Mouse (Mus musculus) forebrain, embryonic 10.5 days (tissue): ENCODE results near the gene Acap2. TPM values are rescaled to one million over a fixed set of nuclear protein-coding genes. Genes with fewer than 3 reads are reported as not detected.

ENCODE experiments used
- DNase-seq: peaks from one replicate; pipeline ENCODE4 v3.0.0-alpha.2; 2017; ENCODE audit warnings: low spot score; ENCODE audit errors: extremely low spot score
- H3K27ac ChIP-seq: fragments of 300-500 bp; sonication (generic); 2 replicates; pipeline ENCODE4 v1.5.1; 2016; ENCODE audit warnings: mild to moderate bottlenecking
- H3K27me3 ChIP-seq: fragments of 300-500 bp; sonication (generic); 2 replicates; pipeline ENCODE4 v1.6.1; 2016; ENCODE audit warnings: mild to moderate bottlenecking; ENCODE audit not compliant: poor library complexity, severe bottlenecking
- H3K36me3 ChIP-seq: fragments of 300-500 bp; sonication (generic); replicated peaks from 2 replicates; pipeline ENCODE4 v1.6.1; 2016; ENCODE audit warnings: mild to moderate bottlenecking, moderate library complexity
- H3K4me1 ChIP-seq: fragments of 300-500 bp; sonication (generic); 2 replicates; pipeline ENCODE4 v1.6.1; 2016
- H3K4me3 ChIP-seq: fragments of 300-500 bp; sonication (generic); 2 replicates; pipeline ENCODE4 v1.5.1; 2016; ENCODE audit warnings: mild to moderate bottlenecking, moderate library complexity
- H3K9me3 ChIP-seq: fragments of 300-500 bp; sonication (generic); 2 replicates; pipeline ENCODE4 v1.6.1; 2016; ENCODE audit warnings: mild to moderate bottlenecking, moderate library complexity
- WGBS: fragments of 180-500 bp; shearing (Covaris S2); methylation state at CpG from one replicate; pipeline ENCODE4 v1.1.7; 2016; 5-methylcytosine and 5-hydroxymethylcytosine counted together
- polyA plus RNA-seq: library from polyadenylated mRNA; unstranded; fragments of >200 nt; fragmentation: Nextera tagmentation; extraction: Ambion mirVana; gene quantifications from 2 replicates; pipeline ENCODE4 v1.2.1, GENCODE M21; 2016

The Acap2 gene
- polyA plus RNA-seq, 1 experiment from 2014 or later: 18.4 TPM

GRCm38 (mm10) chr16:31199926-31200789 is 887 bp downstream of the Acap2 start:
- Histone ChIP-seq H3K27ac (peak overlapping the region; percentile 91), H3K9me3 (no peaks in the 10 kb centered on the region), H3K36me3 (no peaks in the 10 kb centered on the region), H3K4me3 (peak overlapping the region; percentile 91), H3K4me1 (peaks cover 37% of the 10 kb centered on the region), H3K27me3 (no peaks in the 10 kb centered on the region)
- peak; percentile 61 for DNase-seq
- under 1% methylated on average over 56 of the region's 56 CpGs for whole genome bisulfite sequencing

GRCm38 (mm10) chr16:31199591-31199925 is 1.5 kb downstream of the Acap2 start:
- Histone ChIP-seq H3K27ac (peak overlapping the region; percentile 91), H3K27me3 (no peaks in the 10 kb centered on the region), H3K36me3 (no peaks in the 10 kb centered on the region), H3K4me1 (peaks cover 37% of the 10 kb centered on the region), H3K9me3 (no peaks in the 10 kb centered on the region), H3K4me3 (peak overlapping the region; percentile 91)
- no peak for DNase-seq
- WGBS: 13% methylated on average over 14 of the region's 14 CpGs

GRCm38 (mm10) chr16:31196971-31197370 is 4.1 kb downstream of the Acap2 start:
- Histone ChIP-seq H3K4me1 (peaks cover 43% of the 10 kb centered on the region), H3K27me3 (no peaks in the 10 kb centered on the region), H3K36me3 (no peaks in the 10 kb centered on the region), H3K9me3 (no peaks in the 10 kb centered on the region), H3K4me3 (no peak overlapping the region), H3K27ac (no peak overlapping the region)
- WGBS: 74% methylated on average over 3 of the region's 3 CpGs
- no peak for DNase-seq

GRCm38 (mm10) chr16:31192526-31192925 is 8.5 kb downstream of the Acap2 start:
- Histone ChIP-seq H3K27me3 (no peaks in the 10 kb centered on the region), H3K27ac (no peak overlapping the region), H3K4me1 (peaks cover 16% of the 10 kb centered on the region), H3K9me3 (no peaks in the 10 kb centered on the region), H3K4me3 (no peak overlapping the region), H3K36me3 (no peaks in the 10 kb centered on the region)
- DNase-seq: no peak
- WGBS: 87% methylated on average over 3 of the region's 3 CpGs

- Histone ChIP-seq H3K4me3 (no peak overlapping the region), H3K36me3 (no peaks in the 10 kb centered on the region), H3K4me1 (peaks cover 16% of the 10 kb centered on the region), H3K9me3 (no peaks in the 10 kb centered on the region), H3K27me3 (no peaks in the 10 kb centered on the region), H3K27ac (no peak overlapping the region)
- DNase-seq: no peak
- WGBS: 70% methylated on average over 6 of the region's 6 CpGs
These were observed 9.2 kb downstream of the Acap2 start for GRCm38 (mm10) chr16:31191818-31192217.

- peaks cover 19% of the 10 kb centered on the region for H3K4me1 ChIP-seq
- no peak overlapping the region for H3K27ac ChIP-seq
- 92% methylated on average over 8 of the region's 8 CpGs for WGBS
- no peaks in the 10 kb centered on the region for H3K9me3 ChIP-seq
- no peaks in the 10 kb centered on the region for H3K27me3 ChIP-seq
- H3K4me3 ChIP-seq: no peak overlapping the region
- no peaks in the 10 kb centered on the region for H3K36me3 ChIP-seq
- no peak for DNase-seq
These were observed 10.6 kb downstream of the Acap2 start for GRCm38 (mm10) chr16:31190426-31190825.

- no peak overlapping the region for H3K27ac ChIP-seq
- peaks cover 26% of the 10 kb centered on the region for H3K4me1 ChIP-seq
- H3K27me3 ChIP-seq: no peaks in the 10 kb centered on the region
- no peak for DNase-seq
- no peaks in the 10 kb centered on the region for H3K9me3 ChIP-seq
- no peaks in the 10 kb centered on the region for H3K36me3 ChIP-seq
- H3K4me3 ChIP-seq: no peak overlapping the region
- WGBS: 88% methylated on average over 5 of the region's 5 CpGs
These were observed 11.8 kb downstream of the Acap2 start for GRCm38 (mm10) chr16:31189291-31189690.

- 79% methylated on average over 2 of the region's 2 CpGs for WGBS
- H3K27me3 ChIP-seq: no peaks in the 10 kb centered on the region
These were observed 12.2 kb downstream of the Acap2 start for GRCm38 (mm10) chr16:31188799-31189198.

GRCm38 (mm10) chr16:31188270-31188669 is 12.8 kb downstream of the Acap2 start:
- no peak overlapping the region for H3K27ac ChIP-seq
- 76% methylated on average over 6 of the region's 6 CpGs for WGBS
- H3K4me3 ChIP-seq: no peak overlapping the region
- H3K27me3 ChIP-seq: no peaks in the 10 kb centered on the region
- DNase-seq: no peak
- H3K36me3 ChIP-seq: no peaks in the 10 kb centered on the region
- peaks cover 27% of the 10 kb centered on the region for H3K4me1 ChIP-seq
- no peaks in the 10 kb centered on the region for H3K9me3 ChIP-seq

More at GRCm38 (mm10) chr16:31188799-31189198, 12.2 kb downstream of the Acap2 start:
- H3K27ac ChIP-seq: no peak overlapping the region
- H3K4me3 ChIP-seq: no peak overlapping the region
- H3K36me3 ChIP-seq: no peaks in the 10 kb centered on the region
- no peak for DNase-seq
- H3K9me3 ChIP-seq: no peaks in the 10 kb centered on the region
- H3K4me1 ChIP-seq: peaks cover 27% of the 10 kb centered on the region

GRCm38 (mm10) chr16:31187192-31187591 is 13.9 kb downstream of the Acap2 start:
- Histone ChIP-seq H3K36me3 (no peaks in the 10 kb centered on the region), H3K4me1 (peaks cover 28% of the 10 kb centered on the region), H3K27ac (no peak overlapping the region), H3K27me3 (no peaks in the 10 kb centered on the region), H3K9me3 (no peaks in the 10 kb centered on the region), H3K4me3 (no peak overlapping the region)
- DNase-seq: no peak
- WGBS: 90% methylated on average over 1 of the region's 1 CpGs

- Histone ChIP-seq H3K27me3 (no peaks in the 10 kb centered on the region), H3K4me3 (no peak overlapping the region), H3K36me3 (no peaks in the 10 kb centered on the region), H3K4me1 (peaks cover 22% of the 10 kb centered on the region), H3K27ac (no peak overlapping the region), H3K9me3 (no peaks in the 10 kb centered on the region)
- no peak for DNase-seq
- WGBS: 88% methylated on average over 2 of the region's 2 CpGs
These were observed 15.3 kb downstream of the Acap2 start for GRCm38 (mm10) chr16:31185757-31186156.

GRCm38 (mm10) chr16:31184727-31185126 is 16.3 kb downstream of the Acap2 start:
- no peak for DNase-seq
- Histone ChIP-seq H3K4me3 (no peak overlapping the region), H3K4me1 (peaks cover 25% of the 10 kb centered on the region), H3K36me3 (no peaks in the 10 kb centered on the region), H3K9me3 (no peaks in the 10 kb centered on the region), H3K27ac (no peak overlapping the region), H3K27me3 (no peaks in the 10 kb centered on the region)
- 80% methylated on average over 4 of the region's 4 CpGs for WGBS

GRCm38 (mm10) chr16:31182576-31182975 is 18.5 kb downstream of the Acap2 start:
- H3K36me3 ChIP-seq: no peaks in the 10 kb centered on the region
- 82% methylated on average over 9 of the region's 9 CpGs for WGBS
- no peaks in the 10 kb centered on the region for H3K9me3 ChIP-seq
- no peaks in the 10 kb centered on the region for H3K27me3 ChIP-seq
- H3K27ac ChIP-seq: no peak overlapping the region
- H3K4me1 ChIP-seq: peaks cover 18% of the 10 kb centered on the region
- DNase-seq: no peak
- no peak overlapping the region for H3K4me3 ChIP-seq
